Mouse (Mus musculus): ENCODE results near the gene Gtf3c4.
A peak's percentile ranks its signal among the peaks of the same experiment; 100 is the strongest.

Gene Gtf3c4

DNA sequence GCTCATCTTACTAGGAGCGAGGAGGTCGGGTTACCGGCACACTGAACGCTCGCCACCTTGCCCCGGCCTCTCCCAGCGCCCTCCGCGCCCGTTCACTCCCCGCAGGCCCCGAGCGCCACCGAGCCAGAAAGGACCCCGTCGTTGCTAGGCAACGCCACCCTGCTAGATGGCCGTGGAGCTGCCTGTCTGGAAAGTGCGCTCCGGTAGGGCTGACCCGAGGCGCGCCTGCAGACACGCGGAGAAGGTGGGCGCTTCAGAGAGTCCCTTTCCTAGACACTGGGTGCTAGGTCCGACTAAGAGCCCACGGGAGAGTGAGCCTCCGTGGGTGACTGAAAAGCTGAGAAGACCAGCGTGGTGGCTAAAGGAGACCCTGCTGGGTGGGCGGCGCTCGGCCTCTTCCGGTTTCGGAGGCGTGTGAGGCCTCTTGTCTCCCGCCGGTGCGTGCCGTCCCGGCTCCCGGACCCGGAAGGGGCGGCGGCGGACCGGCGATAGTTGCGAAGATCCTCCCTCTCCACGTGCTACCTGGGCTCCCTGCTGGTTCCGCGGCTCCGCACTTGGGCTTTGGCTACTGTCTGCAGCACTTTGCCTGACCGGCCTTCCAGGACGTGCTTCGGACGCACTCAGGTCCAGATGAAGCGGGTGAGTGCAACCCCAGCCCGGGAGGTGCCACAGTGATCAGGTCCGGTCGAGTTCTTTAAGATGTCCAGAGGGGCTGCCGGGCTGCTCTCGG lies at the start of gene Gtf3c4, which contains the start of gene Ddx31:
Gtf3c4 (minus strand) TSS at position 139 of the 730 bp plus-strand sequence.
Ddx31 (plus strand) TSS at position 185 of the 730 bp plus-strand sequence.
- DNase-seq (ENCODE audit: low spot score in 2 of 2), result peak; percentile 91 to 92

DNA sequence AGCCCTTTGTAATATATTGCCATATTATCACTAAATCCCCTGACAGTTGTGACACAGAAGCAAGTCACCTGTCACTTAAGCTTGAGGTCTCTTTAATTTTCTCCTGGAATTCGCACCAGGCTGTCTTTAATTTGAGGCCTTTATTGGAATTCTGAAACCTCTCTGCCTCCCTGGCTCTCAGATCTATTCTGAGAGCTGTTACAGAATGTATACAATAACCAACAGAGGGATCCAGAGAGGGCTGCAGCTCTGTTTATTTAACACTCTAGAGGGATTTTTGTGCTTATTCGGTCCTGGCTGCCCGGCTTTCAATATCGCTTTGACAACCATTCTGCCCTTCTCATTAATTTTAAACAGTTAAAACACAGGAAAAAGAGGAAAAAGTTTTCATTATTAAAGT lies 44.8 kb upstream of the Gtf3c4 start:
- DNase-seq (ENCODE audit: low spot score in 2 of 2), result no peak

DNA sequence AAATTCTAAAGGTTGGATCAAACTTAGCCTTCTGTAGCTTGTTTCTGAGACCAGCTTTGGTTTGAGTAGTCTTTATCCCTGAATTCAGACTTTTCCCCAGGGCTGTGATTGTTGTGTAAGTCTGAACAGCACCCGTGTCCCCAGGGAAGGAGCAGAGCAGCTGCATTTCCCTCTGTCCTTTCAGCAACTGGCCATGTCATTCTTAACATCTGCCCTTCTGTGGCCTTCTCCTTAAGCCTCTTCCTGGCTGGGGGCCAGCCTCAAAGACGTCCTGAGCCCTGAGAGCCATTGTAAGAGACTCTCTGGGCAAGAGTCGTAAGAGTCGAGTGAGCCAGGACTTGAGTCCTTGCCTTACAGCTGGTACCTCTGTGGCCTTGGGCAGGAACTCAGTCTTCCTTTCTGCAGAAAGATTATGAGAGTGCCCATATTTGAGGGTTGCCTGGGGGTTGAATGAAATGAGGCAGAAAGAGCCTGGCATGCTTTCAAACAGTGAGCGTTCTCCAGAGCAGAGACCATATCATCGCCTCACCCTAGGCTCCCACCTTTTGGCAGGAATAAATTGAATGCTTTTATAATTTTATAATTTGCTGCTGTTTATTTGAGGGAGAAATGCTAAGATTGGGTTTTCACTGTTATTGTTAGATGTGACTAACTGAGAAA lies 42.8 kb upstream of the Gtf3c4 start:
- DNase-seq (ENCODE audit: low spot score in 2 of 2), result no peak

- DNase-seq (ENCODE audit: low spot score in 2 of 2), result no peak
Observed at GRCm38 (mm10) chr2:28882047-28882446, 41.9 kb upstream of the Gtf3c4 start.

- no peak for DNase-seq (ENCODE audit: low spot score in 2 of 2)
Observed at GRCm38 (mm10) chr2:28881275-28881674, 41.1 kb upstream of the Gtf3c4 start.

DNA sequence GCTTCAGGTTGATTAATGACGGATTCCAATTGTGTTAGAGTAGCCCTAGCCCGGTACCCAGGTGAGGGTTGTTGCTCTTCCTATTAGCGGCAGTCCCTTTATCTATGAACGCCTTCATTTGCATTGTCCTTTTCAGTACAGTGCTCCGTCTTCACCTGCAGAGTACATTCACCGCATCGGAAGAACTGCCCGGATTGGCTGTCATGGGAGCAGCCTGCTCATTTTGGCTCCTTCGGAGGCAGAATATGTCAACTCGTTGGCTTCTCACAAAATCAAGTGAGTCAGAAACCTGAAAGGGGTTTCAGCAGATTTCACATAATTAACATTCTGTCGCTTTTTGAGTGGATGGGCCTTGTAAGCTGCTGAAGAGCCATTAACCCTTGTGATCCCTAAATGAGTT lies 35.4 kb upstream of the Gtf3c4 start:
- DNase-seq (ENCODE audit: low spot score in 2 of 2), result no peak

GRCm38 (mm10) chr2:28867495-28867894 lies 27.3 kb upstream of the Gtf3c4 start:
- no peak for DNase-seq (ENCODE audit: low spot score in 2 of 2)

DNA sequence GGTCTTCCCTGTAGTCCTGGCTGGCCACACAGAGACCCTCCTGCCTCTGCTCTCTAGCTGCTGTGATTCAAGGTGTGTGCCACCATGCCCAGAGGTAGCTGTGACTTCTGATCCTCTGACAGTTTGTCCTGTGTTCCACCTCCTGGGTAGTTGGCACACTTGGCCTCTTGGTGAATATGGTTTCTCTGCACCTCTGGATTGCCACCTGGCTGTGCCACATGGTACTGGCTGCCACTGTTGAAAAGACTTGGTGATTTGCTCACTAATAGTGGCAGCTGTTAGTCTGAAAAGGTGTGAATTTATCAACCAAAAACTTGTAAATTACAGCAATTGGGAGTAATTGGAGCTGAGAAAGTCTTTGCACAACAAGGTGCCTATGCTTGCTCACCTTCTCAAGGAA lies 23.7 kb upstream of the Gtf3c4 start:
- no peak for DNase-seq (ENCODE audit: low spot score in 2 of 2)

GRCm38 (mm10) chr2:28860678-28861423 lies 20.7 kb upstream of the Gtf3c4 start:
- DNase-seq (ENCODE audit: low spot score in 2 of 2), result no peak

- no peak for DNase-seq (ENCODE audit: low spot score in 2 of 2)
Observed at GRCm38 (mm10) chr2:28859303-28859702, 19.1 kb upstream of the Gtf3c4 start.

DNA sequence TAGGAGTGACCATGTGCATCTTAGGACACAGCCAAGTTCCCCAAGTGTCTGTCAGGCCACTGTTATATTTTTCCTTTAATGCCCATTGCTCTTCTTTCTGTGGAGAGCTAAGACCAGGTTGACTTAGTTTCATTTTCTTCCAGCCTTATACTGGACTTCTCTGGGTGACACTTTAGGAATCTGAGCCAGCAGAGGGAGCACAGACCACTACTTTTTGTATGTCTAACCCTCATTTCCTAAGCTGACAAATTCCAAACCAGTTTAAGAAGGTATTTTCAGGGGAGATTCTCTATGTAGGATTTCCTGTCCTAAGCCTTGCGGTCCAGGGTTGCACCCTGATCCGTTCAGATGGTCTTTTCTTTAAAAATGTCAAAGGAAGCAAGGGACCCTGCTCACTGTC lies 15.6 kb upstream of the Gtf3c4 start:
- no peak for DNase-seq (ENCODE audit: low spot score in 2 of 2)

DNA sequence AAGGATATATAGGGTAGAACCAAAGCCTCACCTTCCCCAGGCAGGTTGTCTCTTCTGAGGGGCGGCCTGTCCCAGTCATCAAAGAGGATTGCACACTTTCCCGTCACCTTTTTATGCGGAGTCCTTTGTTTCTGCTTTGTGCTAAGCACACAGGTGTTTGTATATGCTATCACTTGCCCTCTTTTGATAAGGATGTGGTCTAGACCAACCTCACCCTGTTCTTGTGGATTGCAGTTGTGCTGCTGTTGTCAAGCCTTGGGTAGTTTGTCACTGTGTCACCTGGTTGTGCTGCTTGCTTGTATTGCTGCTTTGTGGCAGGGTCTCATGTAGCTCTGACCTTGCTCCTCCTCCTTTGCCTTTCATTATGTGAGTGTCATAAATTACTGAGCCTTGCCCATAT lies 12.4 kb upstream of the Gtf3c4 start:
- DNase-seq (ENCODE audit: low spot score in 2 of 2), result no peak

DNA sequence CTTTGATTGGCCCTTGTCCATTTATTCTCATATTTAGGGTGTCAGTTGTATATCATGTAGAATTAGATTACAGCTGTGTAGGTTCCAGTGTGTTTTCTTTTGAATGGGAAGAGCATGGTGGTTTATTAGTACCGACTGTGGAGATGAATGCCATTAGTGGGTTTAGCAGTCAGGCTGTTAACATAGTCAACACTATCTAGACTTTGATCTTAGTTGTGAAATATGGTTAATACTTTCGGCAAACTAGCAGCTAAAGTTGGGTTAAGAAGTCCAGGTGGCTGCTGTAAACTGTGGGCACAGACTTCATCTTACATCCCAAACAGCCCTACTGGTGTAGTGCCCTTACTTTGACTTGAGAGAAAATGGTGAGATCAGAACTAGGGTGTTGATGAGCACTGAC lies 8.7 kb upstream of the Gtf3c4 start:
- DNase-seq (ENCODE audit: low spot score in 2 of 2), result no peak

GRCm38 (mm10) chr2:28842042-28842441 lies 1.9 kb upstream of the Gtf3c4 start:
- DNase-seq (ENCODE audit: low spot score in 2 of 2), result no peak

GRCm38 (mm10) chr2:28839501-28840221 lies 499 bp downstream of the Gtf3c4 start:
- no peak for DNase-seq (ENCODE audit: low spot score in 2 of 2)

- DNase-seq (ENCODE audit: low spot score in 2 of 2), result no peak
Observed at GRCm38 (mm10) chr2:28836181-28836940, 3.8 kb downstream of the Gtf3c4 start.

DNA sequence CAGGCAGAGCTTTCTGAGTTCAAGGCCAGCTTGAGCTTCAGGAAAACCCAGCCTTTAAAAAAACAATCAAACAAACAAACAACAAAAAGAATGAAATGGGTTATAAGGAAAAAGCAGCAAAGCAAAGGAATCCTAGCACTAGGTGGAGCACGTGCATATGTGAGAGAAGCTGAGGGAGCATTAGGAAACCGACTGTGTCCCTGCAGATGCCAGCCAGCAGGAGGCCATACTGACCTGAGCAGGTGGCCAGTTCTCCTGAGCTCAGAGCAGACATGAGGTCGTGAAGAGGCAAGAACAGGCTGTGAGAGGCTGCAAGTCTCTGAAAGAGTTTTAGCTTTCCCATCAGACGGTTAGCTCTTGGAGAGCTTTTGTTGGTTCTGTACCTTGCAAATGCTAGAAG lies 10.9 kb downstream of the Gtf3c4 start:
- no peak for DNase-seq (ENCODE audit: low spot score in 2 of 2)

- no peak for DNase-seq (ENCODE audit: low spot score in 2 of 2)
Observed at GRCm38 (mm10) chr2:28818866-28819265, 21.3 kb downstream of the Gtf3c4 start.

- DNase-seq (ENCODE audit: low spot score in 2 of 2), result no peak
Observed at GRCm38 (mm10) chr2:28810260-28811013, 29.7 kb downstream of the Gtf3c4 start.

DNA sequence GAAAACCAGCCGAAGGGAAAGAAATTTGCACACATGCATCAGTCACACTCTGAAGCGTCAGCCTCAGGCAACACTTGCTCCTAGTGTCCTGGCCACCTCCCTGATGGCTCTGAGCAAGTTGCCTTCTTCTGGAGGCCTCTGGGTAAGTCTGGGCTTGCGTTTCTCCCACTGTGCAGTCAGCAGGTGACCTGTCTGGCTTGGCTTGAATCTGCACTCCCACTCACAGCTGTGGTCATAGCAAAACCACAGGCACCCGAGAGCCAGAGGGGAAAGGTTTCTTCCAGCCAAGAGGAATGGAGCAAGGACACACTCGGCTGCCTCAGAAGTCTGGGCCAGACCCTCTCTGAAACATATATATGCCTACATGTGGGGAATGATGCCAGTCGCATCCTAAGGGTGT lies 31.3 kb downstream of the Gtf3c4 start:
- DNase-seq (ENCODE audit: low spot score in 2 of 2), result no peak

- no peak for DNase-seq (ENCODE audit: low spot score in 2 of 2)
Observed at GRCm38 (mm10) chr2:28803406-28803805, 36.8 kb downstream of the Gtf3c4 start.
